Mouse (Mus musculus) kidney, postnatal 0 days (tissue): ENCODE measurements around the gene Gm10097. TPM values are rescaled to one million over a fixed set of nuclear protein-coding genes. Genes with fewer than 3 reads are reported as not detected.

Experiments used
- ATAC-seq: fragments of 200-750 bp; cut with Nextera tagmentation; replicated peaks from 2 replicates; pipeline ENCODE4 v1.8.0; 2017; ENCODE audit warnings: low read depth, moderate number of reproducible peaks, moderate TSS enrichment, moderate library complexity; ENCODE audit not compliant: low FRiP score
- DNase-seq: peaks from one replicate; pipeline ENCODE4 v3.0.0-alpha.2; 2016; ENCODE audit warnings: low spot score
- H3K27ac ChIP-seq: fragments of 300-500 bp; sonication (generic); 2 replicates; pipeline ENCODE4 v1.5.1; 2014; ENCODE audit warnings: mild to moderate bottlenecking
- H3K27me3 ChIP-seq: fragments of 300-500 bp; sonication (generic); 2 replicates; pipeline ENCODE4 v1.6.1; 2014; ENCODE audit warnings: low read length, mixed read lengths; ENCODE audit not compliant: insufficient read depth
- H3K36me3 ChIP-seq: fragments of 300-500 bp; sonication (generic); 2 replicates; pipeline ENCODE4 v1.6.1; 2014; ENCODE audit warnings: low read length, mixed read lengths; ENCODE audit not compliant: insufficient read depth
- H3K4me1 ChIP-seq: fragments of 300-500 bp; sonication (generic); replicated peaks from 2 replicates; pipeline ENCODE4 v1.6.1; 2014; ENCODE audit warnings: antibody characterized with exemption, low read length, mixed read lengths; ENCODE audit not compliant: insufficient read depth
- H3K4me2 ChIP-seq: fragments of 300-500 bp; sonication (generic); 2 replicates; pipeline ENCODE4 v1.6.1; 2014; ENCODE audit warnings: mild to moderate bottlenecking, low read length, moderate library complexity, mixed read lengths
- H3K4me3 ChIP-seq: fragments of 300-500 bp; sonication (generic); replicated peaks from 2 replicates; pipeline ENCODE4 v1.5.1; 2014; ENCODE audit warnings: low read depth, low read length
- H3K9ac ChIP-seq: fragments of 300-500 bp; sonication (generic); 2 replicates; pipeline ENCODE4 v1.6.1; 2014; ENCODE audit warnings: low read depth, low read length
- H3K9me3 ChIP-seq: fragments of 300-500 bp; sonication (generic); replicated peaks from 2 replicates; pipeline ENCODE4 v1.6.1; 2016; ENCODE audit warnings: low read length, inconsistent platforms, mixed read lengths
- CTCF ChIP-seq: IDR thresholded peaks from 2 replicates; pipeline ENCODE4 v1.5.1; 2016; ENCODE audit warnings: antibody characterized with exemption, low read depth, mild to moderate bottlenecking, moderate library complexity
- WGBS: fragments of 180-500 bp; shearing (Covaris S2); extraction: QIAGEN DNeasy Blood & Tissue Kit; methylation state at CpG from one replicate; pipeline ENCODE4 v1.1.7; 2014; 5-methylcytosine and 5-hydroxymethylcytosine counted together
- polyA plus RNA-seq: library from polyadenylated mRNA; unstranded; fragments of >200 nt; fragmentation: Nextera tagmentation; extraction: Ambion mirVana; gene quantifications from 2 replicates; pipeline ENCODE4 v1.2.1, GENCODE M21; 2015

The Gm10097 gene
- polyA plus RNA-seq, 1 experiment from 2014 or later: not detected

GRCm38 (mm10) chr10:5032192-5033048 lies 36.6 kb upstream of the Gm10097 start:
- Histone ChIP-seq H3K4me1 (no peaks in the 10 kb centered on the region), H3K27ac (no peak overlapping the region), H3K4me2 (no peak overlapping the region), H3K9me3 (no peaks in the 10 kb centered on the region), H3K9ac (no peak overlapping the region), H3K36me3 (no peaks in the 10 kb centered on the region), H3K27me3 (no peaks in the 10 kb centered on the region), H3K4me3 (no peak overlapping the region)
- 89% methylated on average over 15 of the region's 15 CpGs for WGBS
- ATAC-seq (no peak), DNase-seq (no peak)
- TF ChIP-seq CTCF: no peak

- ATAC-seq (no peak), DNase-seq (peak; percentile 21)
- H3K36me3 ChIP-seq: 0 out of 2 replicates have a peak, but pooled peaks cover 12% of the 10 kb centered on the region
- no peaks in the 10 kb centered on the region for H3K9me3 ChIP-seq
- H3K4me3 ChIP-seq: no peak overlapping the region
- no peak overlapping the region for H3K9ac ChIP-seq
- no peaks in the 10 kb centered on the region for H3K27me3 ChIP-seq
- no peak overlapping the region for H3K27ac ChIP-seq
- H3K4me1 ChIP-seq: no peaks in the 10 kb centered on the region
- H3K4me2 ChIP-seq: no peak overlapping the region
- TF ChIP-seq CTCF: no peak
- WGBS: 45% methylated on average over 8 of the region's 8 CpGs
Observed at GRCm38 (mm10) chr10:5041254-5041653, 27.7 kb upstream of the Gm10097 start.

- H3K4me2 ChIP-seq: no peak overlapping the region
- H3K9me3 ChIP-seq: no peaks in the 10 kb centered on the region
- 64% methylated on average over 8 of the region's 8 CpGs for WGBS
Observed at GRCm38 (mm10) chr10:5044481-5044880, 24.5 kb upstream of the Gm10097 start.

GRCm38 (mm10) chr10:5045213-5045612 lies 23.8 kb upstream of the Gm10097 start:
- no peak overlapping the region for H3K27ac ChIP-seq
- no peaks in the 10 kb centered on the region for H3K9me3 ChIP-seq
- TF ChIP-seq CTCF: no peak
- DNase-seq (no peak), ATAC-seq (no peak)
- H3K27me3 ChIP-seq: no peaks in the 10 kb centered on the region
- no peak overlapping the region for H3K4me3 ChIP-seq
- no peak overlapping the region for H3K4me2 ChIP-seq
- 0 out of 2 replicates have a peak, but pooled peaks cover 3% of the 10 kb centered on the region for H3K36me3 ChIP-seq
- 83% methylated on average over 7 of the region's 7 CpGs for WGBS
- no peak overlapping the region for H3K9ac ChIP-seq
- no peaks in the 10 kb centered on the region for H3K4me1 ChIP-seq

More at GRCm38 (mm10) chr10:5044481-5044880, 24.5 kb upstream of the Gm10097 start:
- Histone ChIP-seq H3K27ac (0 out of 2 replicates have a peak overlapping the region, but pooled peaks have one; percentile 25), H3K27me3 (no peaks in the 10 kb centered on the region), H3K4me1 (no peaks in the 10 kb centered on the region), H3K4me3 (no peak overlapping the region), H3K9ac (no peak overlapping the region), H3K36me3 (0 out of 2 replicates have a peak, but pooled peaks cover 5% of the 10 kb centered on the region)
- DNase-seq (no peak), ATAC-seq (no peak)
- TF ChIP-seq CTCF: no peak

DNA sequence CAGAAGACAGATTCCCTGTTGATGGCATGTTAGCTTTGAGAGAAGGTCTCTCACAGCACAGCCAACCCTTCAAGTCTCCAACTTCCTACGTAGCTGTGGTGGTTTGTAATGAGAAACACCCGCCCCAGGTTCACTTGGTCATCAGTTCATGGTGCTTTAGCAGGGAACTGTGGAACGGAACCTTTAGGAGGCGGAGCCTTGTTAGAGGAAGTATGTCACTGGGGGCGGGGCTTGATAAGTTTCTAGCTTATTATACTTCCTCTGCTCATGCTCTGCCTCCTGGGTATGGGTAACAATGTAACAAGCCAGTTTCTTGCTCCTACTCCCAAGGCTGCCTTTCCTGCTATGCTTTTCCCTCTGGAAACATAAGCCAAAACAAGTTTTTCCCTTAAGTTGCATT lies 23.3 kb upstream of the Gm10097 start:
- no peak for TF ChIP-seq CTCF
- 93% methylated on average over 5 of the region's 5 CpGs for WGBS

GRCm38 (mm10) chr10:5056243-5056735 lies 12.7 kb upstream of the Gm10097 start:
- Histone ChIP-seq H3K4me2 (no peak overlapping the region), H3K27ac (no peak overlapping the region), H3K4me3 (no peak overlapping the region), H3K36me3 (peaks cover 3% of the 10 kb centered on the region; the same call in 1 of the 2 replicates), H3K9ac (no peak overlapping the region), H3K9me3 (no peaks in the 10 kb centered on the region), H3K4me1 (no peaks in the 10 kb centered on the region), H3K27me3 (no peaks in the 10 kb centered on the region)
- DNase-seq (no peak), ATAC-seq (no peak)
- 91% methylated on average over 10 of the region's 10 CpGs for WGBS
- no peak for TF ChIP-seq CTCF

More for the DNA sequence above, 23.3 kb upstream of the Gm10097 start:
- no peak overlapping the region for H3K4me2 ChIP-seq
- DNase-seq (no peak), ATAC-seq (no peak)
- no peaks in the 10 kb centered on the region for H3K4me1 ChIP-seq
- no peak overlapping the region for H3K27ac ChIP-seq
- H3K4me3 ChIP-seq: no peak overlapping the region
- no peak overlapping the region for H3K9ac ChIP-seq
- no peaks in the 10 kb centered on the region for H3K27me3 ChIP-seq
- H3K9me3 ChIP-seq: no peaks in the 10 kb centered on the region
- H3K36me3 ChIP-seq: 0 out of 2 replicates have a peak, but pooled peaks cover 3% of the 10 kb centered on the region
